Mouse (Mus musculus) hindbrain, embryonic 13.5 days (tissue): ENCODE results near the gene Polr2a. TPM values are rescaled to one million over a fixed set of nuclear protein-coding genes. Genes with fewer than 3 reads are reported as not detected.

ENCODE experiments used
- ATAC-seq: fragments of 200-750 bp; cut with Nextera tagmentation; 2 replicates; pipeline ENCODE4 v1.8.0; 2017; ENCODE audit warnings: moderate TSS enrichment; ENCODE audit not compliant: low FRiP score
- H3K27ac ChIP-seq: fragments of 300-500 bp; sonication (generic); 2 replicates; pipeline ENCODE4 v1.5.1; 2015; ENCODE audit warnings: inconsistent platforms, mild to moderate bottlenecking, moderate library complexity
- H3K27me3 ChIP-seq: fragments of 300-500 bp; sonication (generic); 2 replicates; pipeline ENCODE4 v1.6.1; 2015; ENCODE audit warnings: mild to moderate bottlenecking, inconsistent platforms
- H3K36me3 ChIP-seq: fragments of 300-500 bp; sonication (generic); 2 replicates; pipeline ENCODE4 v1.6.1; 2015; ENCODE audit warnings: mild to moderate bottlenecking, inconsistent platforms
- H3K4me1 ChIP-seq: fragments of 300-500 bp; sonication (generic); replicated peaks from 2 replicates; pipeline ENCODE4 v1.6.1; 2015; ENCODE audit warnings: inconsistent platforms
- H3K4me2 ChIP-seq: fragments of 300-500 bp; sonication (generic); 2 replicates; pipeline ENCODE4 v1.6.1; 2015; ENCODE audit warnings: inconsistent platforms, mild to moderate bottlenecking, moderate library complexity
- H3K4me3 ChIP-seq: fragments of 300-500 bp; sonication (generic); 2 replicates; pipeline ENCODE4 v1.5.1; 2015; ENCODE audit warnings: mild to moderate bottlenecking, inconsistent platforms
- H3K9ac ChIP-seq: fragments of 300-500 bp; sonication (generic); 2 replicates; pipeline ENCODE4 v1.6.1; 2015; ENCODE audit warnings: mild to moderate bottlenecking, inconsistent platforms
- H3K9me3 ChIP-seq: fragments of 300-500 bp; sonication (generic); 2 replicates; pipeline ENCODE4 v1.6.1; 2016; ENCODE audit warnings: inconsistent platforms
- WGBS: fragments of 180-500 bp; shearing (Covaris S2); methylation state at CpG from one replicate; pipeline ENCODE4 v1.1.7; 2015; 5-methylcytosine and 5-hydroxymethylcytosine counted together
- polyA plus RNA-seq: library from polyadenylated mRNA; unstranded; fragments of >200 nt; fragmentation: Nextera tagmentation; extraction: Ambion mirVana; gene quantifications from 2 replicates; pipeline ENCODE4 v1.2.1, GENCODE M21; 2015

Polr2a gene
- polyA plus RNA-seq, 1 experiment from 2014 or later: 18.8 TPM

DNA sequence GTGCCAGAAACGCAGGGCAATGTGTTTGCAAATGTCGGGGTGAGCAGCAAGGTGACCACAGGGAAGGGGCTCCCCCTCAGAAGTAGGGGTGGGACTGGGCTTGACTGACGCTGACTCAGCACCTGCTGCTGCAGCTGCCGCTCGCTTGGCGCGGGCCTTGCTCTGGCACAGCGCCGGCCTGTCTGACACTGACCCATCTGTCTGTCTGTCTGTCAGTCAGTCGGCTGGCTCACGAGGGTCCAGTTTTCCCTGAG is 41.6 kb upstream of the Polr2a start:
- under 1% methylated on average over 11 of the region's 11 CpGs for WGBS
- Histone ChIP-seq H3K27me3 (peaks cover 52% of the 10 kb centered on the region), H3K9ac (peak overlapping the region; percentile 89), H3K9me3 (no peaks in the 10 kb centered on the region), H3K4me3 (peak overlapping the region; percentile 52), H3K36me3 (peaks cover 4% of the 10 kb centered on the region), H3K4me1 (peaks cover 77% of the 10 kb centered on the region), H3K4me2 (peak overlapping the region; percentile 94), H3K27ac (peak overlapping the region; percentile 95)
- peak; percentile 18 for ATAC-seq

DNA sequence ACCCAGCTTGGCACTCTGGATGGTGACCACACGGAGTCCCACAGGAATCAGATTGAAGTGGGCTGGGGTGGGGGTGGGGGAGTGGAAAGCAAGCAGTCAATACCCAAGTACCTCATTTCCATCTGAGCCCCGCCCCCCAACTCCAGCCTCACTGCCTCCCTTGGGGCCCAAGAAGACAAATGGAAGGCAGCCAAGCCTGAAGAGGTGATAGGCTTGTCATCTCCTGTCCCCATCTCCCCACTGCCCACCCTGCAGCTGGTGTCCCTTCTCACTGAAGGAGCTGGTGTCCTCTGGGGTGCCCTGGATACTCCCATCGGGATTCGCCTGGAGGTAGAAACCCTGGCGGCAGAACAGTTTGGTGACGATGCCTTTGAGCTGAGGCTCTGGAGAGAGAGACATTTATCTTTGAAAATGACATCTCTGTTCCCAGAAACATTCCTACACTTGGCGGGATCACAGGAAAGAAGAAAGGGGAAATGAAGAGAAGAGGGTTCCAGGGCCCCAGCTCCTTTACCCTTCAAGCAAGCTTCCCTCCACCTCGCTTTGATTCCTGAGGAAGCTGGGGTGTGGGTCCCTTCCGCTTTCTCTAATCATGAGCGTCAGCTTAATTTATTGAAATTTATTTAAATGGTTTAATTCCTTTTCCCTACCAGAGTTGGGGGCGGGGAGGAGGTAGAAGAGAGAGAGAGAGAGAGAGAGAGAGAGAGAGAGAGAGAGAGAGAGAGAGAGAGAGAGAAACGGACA is 41.1 kb upstream of the Polr2a start:
- peak overlapping the region; percentile 95 for H3K27ac ChIP-seq
- peak overlapping the region; percentile 52 for H3K4me3 ChIP-seq
- H3K9me3 ChIP-seq: no peaks in the 10 kb centered on the region
- peak overlapping the region; percentile 94 for H3K4me2 ChIP-seq
- peaks cover 74% of the 10 kb centered on the region for H3K4me1 ChIP-seq
- H3K36me3 ChIP-seq: peaks cover 4% of the 10 kb centered on the region
- WGBS: 15% methylated on average over 12 of the region's 12 CpGs
- ATAC-seq: no peak
- peaks cover 47% of the 10 kb centered on the region for H3K27me3 ChIP-seq
- H3K9ac ChIP-seq: peak overlapping the region; percentile 89

DNA sequence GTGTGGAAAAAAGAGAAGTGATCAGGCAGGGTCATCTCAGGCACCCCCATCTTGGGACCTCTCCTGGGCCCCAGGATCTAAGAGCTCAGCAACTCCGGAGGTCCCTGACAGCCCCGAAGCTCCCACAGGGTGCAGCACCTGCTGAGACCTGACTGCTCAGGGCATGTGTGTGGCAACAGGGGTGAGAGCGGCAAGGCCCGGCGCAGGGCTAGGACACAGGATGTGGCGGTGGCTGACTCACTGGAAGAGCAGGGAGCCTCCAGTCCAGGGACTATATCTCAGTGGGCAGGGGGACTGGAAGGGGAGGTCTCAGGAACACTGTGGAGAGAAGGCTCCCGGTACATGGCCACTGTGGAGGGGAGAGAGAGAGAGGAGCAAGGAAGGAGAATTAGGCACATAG is 39.5 kb upstream of the Polr2a start:
- Histone ChIP-seq H3K36me3 (peaks cover 4% of the 10 kb centered on the region), H3K4me1 (peaks cover 58% of the 10 kb centered on the region), H3K4me2 (no peak overlapping the region), H3K9me3 (no peaks in the 10 kb centered on the region), H3K4me3 (no peak overlapping the region), H3K27me3 (peaks cover 56% of the 10 kb centered on the region), H3K27ac (no peak overlapping the region), H3K9ac (0 out of 2 replicates have a peak overlapping the region, but pooled peaks have one; percentile 24)
- no peak for ATAC-seq
- WGBS: 75% methylated on average over 7 of the region's 7 CpGs

DNA sequence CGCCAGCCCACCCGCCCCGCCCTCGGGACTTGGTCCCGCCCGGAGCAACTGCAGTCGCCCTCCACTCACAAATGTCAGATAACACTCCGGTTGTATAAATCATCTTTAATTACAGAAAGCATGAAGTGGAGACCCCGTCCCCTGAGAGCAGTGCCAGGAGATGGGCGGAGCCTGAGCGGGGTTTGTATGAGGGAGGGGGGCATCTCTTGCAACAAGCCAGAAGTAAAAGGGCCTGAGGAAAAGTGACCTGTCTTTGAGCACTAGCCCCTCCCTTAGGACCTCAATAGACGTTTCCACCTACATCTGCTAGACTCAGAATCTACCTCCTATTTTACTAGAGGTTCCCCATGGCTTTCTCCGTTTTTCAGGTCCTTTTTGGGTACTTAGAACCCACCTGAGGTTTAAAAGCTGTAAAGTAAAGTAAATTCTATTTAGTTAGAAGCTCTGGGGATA is 37.6 kb upstream of the Polr2a start:
- Histone ChIP-seq H3K9ac (no peak overlapping the region), H3K4me1 (peaks cover 39% of the 10 kb centered on the region), H3K9me3 (no peaks in the 10 kb centered on the region), H3K4me2 (peak overlapping the region; percentile 66), H3K27me3 (peaks cover 53% of the 10 kb centered on the region), H3K27ac (no peak overlapping the region), H3K4me3 (peak overlapping the region; percentile 35), H3K36me3 (peaks cover 4% of the 10 kb centered on the region)
- 2% methylated on average over 13 of the region's 13 CpGs for WGBS
- no peak for ATAC-seq

DNA sequence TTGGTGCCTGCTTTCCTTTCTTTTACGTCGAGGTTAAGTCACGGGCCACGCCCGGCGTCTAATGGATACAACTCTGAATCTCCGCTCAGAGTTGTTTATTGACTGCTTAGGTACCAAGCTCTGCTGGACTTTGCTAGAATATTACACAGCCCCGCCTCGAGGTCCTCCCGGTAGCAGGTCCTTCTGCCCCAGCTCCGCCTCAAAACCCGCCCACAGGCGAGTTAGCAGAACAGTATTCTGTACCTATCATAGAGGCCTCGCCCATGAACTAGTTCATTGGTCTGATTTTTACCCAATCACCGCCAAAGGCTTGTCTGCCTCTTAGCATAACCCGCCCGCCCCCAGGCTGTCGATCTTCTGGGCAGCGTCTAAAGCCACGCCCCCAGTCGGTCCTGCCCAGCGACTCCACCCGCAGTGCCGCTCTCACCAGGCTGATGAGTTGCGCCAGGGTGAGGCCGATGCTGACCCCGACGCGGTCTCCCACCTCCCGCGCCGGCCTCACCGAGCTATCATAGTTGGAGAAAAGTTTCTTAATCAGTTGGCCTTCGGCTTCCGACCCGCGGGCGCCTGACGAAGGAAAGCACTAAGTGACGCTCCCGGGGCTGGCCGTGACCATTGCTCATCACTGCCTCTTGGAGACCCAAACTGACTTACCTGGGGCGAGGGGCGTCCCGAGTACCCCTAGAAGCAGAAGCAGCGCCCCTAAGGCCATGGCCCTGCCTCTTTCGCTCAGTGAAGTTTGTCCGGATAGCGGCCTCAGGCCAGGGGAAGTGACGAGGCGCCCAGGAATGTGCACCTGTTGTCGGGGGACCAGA is 36.9 kb upstream of the Polr2a start, which contains the start of gene Chrnb1:
TSS of gene Chrnb1 (minus strand) at position 776 of the 815 bp plus-strand sequence.
- peak within 1 kb of the TSS; percentile 61 for H3K9ac ChIP-seq
- peaks cover 35% of the 10 kb centered on the region for H3K4me1 ChIP-seq
- no peaks in the 10 kb centered on the region for H3K9me3 ChIP-seq
- H3K27ac ChIP-seq: no peak within 1 kb of the TSS
- H3K4me3 ChIP-seq: peak within 1 kb of the TSS; percentile 35
- peak; percentile 90 for ATAC-seq
- H3K27me3 ChIP-seq: peaks cover 55% of the 10 kb centered on the region
- peak within 1 kb of the TSS; percentile 66 for H3K4me2 ChIP-seq
- peaks cover 4% of the 10 kb centered on the region for H3K36me3 ChIP-seq
- 2% methylated on average over 52 of the region's 52 CpGs for WGBS

DNA sequence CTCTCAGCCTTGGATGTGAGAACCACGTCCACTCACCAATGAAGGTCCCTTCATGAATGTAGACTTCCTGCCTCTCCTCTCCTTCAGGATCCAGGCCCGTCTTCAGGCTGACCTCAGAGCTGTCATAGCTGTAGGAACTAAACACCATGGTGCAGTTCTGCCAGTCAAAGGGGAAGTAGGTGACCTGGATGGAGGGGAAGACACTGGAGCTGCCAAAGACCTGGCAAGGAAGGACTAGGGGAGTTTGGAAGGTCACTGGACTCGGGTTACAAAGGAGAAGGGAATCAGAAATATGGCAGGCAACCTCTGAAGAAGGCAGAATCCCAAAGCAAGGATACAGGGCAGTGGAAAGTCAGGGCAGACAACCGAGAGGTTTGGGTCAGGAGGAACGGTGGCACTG is 35.0 kb upstream of the Polr2a start:
- H3K9ac ChIP-seq: no peak overlapping the region
- peaks cover 58% of the 10 kb centered on the region for H3K27me3 ChIP-seq
- ATAC-seq: no peak

DNA sequence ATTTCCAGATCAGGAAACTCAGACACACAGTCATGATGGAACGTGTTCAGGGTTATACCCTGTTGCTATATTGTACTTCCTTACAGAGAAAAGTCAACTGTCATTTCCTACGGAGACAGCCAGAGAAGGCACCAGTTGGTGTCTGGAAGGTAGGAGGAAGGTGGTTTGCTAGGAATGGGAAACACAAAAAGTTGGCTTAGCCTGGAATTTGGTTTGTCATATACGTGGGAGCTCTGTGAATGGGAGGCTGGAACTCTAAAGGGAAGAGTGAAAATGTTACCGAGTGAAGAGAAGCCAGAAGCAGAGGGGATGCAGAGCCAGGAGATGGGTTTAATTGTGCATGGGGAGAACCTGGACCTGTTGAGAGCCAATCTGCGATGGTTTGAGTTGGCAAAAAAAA is 33.0 kb upstream of the Polr2a start:
- no peak for ATAC-seq
- H3K27me3 ChIP-seq: peaks cover 41% of the 10 kb centered on the region
- H3K9ac ChIP-seq: no peak overlapping the region
- H3K4me1 ChIP-seq: peaks cover 11% of the 10 kb centered on the region
- no peaks in the 10 kb centered on the region for H3K9me3 ChIP-seq
- no peak overlapping the region for H3K4me3 ChIP-seq
- no peak overlapping the region for H3K4me2 ChIP-seq
- H3K36me3 ChIP-seq: no peaks in the 10 kb centered on the region
- 76% methylated on average over 5 of the region's 5 CpGs for WGBS
- H3K27ac ChIP-seq: no peak overlapping the region

More for the DNA sequence above, 35.0 kb upstream of the Polr2a start:
- WGBS: 67% methylated on average over 5 of the region's 5 CpGs
- Histone ChIP-seq H3K4me3 (no peak overlapping the region), H3K4me2 (no peak overlapping the region), H3K27ac (no peak overlapping the region), H3K4me1 (peaks cover 15% of the 10 kb centered on the region), H3K36me3 (peaks cover 4% of the 10 kb centered on the region), H3K9me3 (no peaks in the 10 kb centered on the region)

DNA sequence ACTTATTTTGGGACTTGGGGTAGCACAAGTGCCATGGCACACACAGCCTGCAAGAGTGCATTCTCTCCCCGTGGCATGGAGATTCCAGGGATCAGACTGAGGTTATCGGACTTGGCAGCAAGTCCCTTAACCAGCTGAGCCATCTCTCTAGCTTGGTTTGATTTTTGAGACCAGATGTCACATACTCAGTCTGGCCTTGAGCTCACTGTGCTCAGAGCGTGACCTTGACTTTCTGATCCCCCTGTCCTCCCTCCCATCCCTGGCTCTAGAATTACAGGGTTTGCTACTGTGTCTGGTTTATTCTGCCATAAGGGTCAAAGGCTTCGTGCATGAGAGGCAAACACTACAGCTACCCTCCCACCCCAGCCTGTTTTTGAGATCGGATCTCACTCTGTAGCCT is 31.0 kb upstream of the Polr2a start:
- Histone ChIP-seq H3K9ac (no peak overlapping the region), H3K4me1 (no peaks in the 10 kb centered on the region), H3K4me2 (no peak overlapping the region), H3K9me3 (no peaks in the 10 kb centered on the region), H3K36me3 (no peaks in the 10 kb centered on the region), H3K27me3 (peaks cover 27% of the 10 kb centered on the region; the same call in 1 of the 2 replicates), H3K4me3 (no peak overlapping the region), H3K27ac (no peak overlapping the region)
- ATAC-seq: no peak
- 66% methylated on average over 5 of the region's 5 CpGs for WGBS

DNA sequence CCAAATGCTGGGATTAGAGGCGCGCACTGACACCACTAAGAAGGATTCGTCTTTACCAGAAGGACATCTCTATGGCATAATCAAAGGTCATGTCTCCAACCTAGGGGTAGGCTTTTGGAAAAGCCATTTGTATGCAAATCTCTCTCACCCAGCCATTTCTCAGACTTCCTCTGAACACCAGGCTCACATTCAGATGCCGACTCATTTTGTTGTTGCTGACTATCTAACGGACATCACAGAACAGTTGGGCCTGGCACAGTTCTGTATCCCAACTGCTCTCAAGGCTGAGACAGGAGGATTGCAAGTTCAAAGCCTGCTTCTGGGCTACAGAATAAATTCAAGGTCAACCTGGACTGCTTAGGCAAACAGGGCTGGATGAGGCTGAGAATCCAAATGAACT is 28.9 kb upstream of the Polr2a start:
- H3K4me2 ChIP-seq: no peak overlapping the region
- 82% methylated on average over 5 of the region's 5 CpGs for WGBS
- no peak overlapping the region for H3K27ac ChIP-seq
- no peak overlapping the region for H3K4me3 ChIP-seq
- H3K4me1 ChIP-seq: no peaks in the 10 kb centered on the region
- no peak for ATAC-seq
- H3K27me3 ChIP-seq: peaks cover 5% of the 10 kb centered on the region; the same call in 1 of the 2 replicates
- no peaks in the 10 kb centered on the region for H3K9me3 ChIP-seq
- no peak overlapping the region for H3K9ac ChIP-seq
- H3K36me3 ChIP-seq: no peaks in the 10 kb centered on the region

DNA sequence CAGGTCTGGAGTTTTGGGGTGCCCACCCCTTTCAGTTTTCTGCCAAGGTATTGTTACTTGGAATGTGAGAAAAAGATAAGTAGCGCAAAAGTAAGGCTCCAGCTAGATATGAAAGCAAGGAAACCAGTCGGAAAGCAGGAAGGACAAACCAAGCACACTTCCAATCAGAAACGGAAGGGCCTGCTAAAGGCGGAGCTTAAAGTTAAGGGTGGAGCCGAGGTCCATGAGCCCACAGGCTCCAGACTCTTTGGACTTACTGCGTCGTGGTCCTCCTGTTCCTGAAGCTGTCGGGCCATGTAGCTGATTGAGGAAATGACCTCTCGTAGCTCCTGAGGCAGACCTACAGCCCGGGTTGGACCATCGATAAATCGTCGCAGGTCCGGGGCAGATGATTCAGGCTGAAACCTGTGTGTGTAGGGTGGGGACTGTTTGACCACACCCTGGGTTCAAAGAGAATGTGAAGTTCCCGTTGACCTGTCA is 26.4 kb upstream of the Polr2a start:
- Histone ChIP-seq H3K27me3 (peaks cover 3% of the 10 kb centered on the region; the same call in 1 of the 2 replicates), H3K4me2 (no peak overlapping the region), H3K36me3 (no peaks in the 10 kb centered on the region), H3K4me3 (no peak overlapping the region), H3K4me1 (0 out of 2 replicates have a peak, but pooled peaks cover 5% of the 10 kb centered on the region), H3K9ac (no peak overlapping the region), H3K9me3 (no peaks in the 10 kb centered on the region), H3K27ac (no peak overlapping the region)
- 51% methylated on average over 15 of the region's 15 CpGs for WGBS
- ATAC-seq: no peak

DNA sequence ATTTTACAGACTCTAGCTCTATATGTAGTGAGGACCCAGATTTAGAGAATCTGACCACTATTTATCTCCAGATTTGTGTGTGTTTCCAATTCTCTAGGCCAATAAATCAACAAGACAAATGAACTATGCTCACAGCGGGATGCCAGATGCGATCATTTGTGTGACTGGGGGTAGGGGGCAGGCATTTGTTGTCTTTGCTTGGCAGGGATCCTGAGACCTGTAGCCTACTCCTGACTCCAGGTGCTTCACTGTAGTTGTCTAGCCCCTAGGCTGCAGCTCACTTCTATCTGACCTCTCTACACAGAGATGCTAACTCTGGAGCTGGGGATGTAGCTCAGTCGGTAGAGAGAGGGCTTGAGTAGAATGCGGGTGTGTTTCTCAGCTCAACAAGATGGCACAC is 23.4 kb upstream of the Polr2a start:
- Histone ChIP-seq H3K4me2 (no peak overlapping the region), H3K9ac (no peak overlapping the region), H3K9me3 (no peaks in the 10 kb centered on the region), H3K36me3 (peaks cover 19% of the 10 kb centered on the region), H3K4me1 (peaks cover 11% of the 10 kb centered on the region; the same call in 1 of the 2 replicates), H3K27me3 (peaks cover 23% of the 10 kb centered on the region), H3K4me3 (no peak overlapping the region), H3K27ac (no peak overlapping the region)
- WGBS: 24% methylated on average over 4 of the region's 4 CpGs
- no peak for ATAC-seq

DNA sequence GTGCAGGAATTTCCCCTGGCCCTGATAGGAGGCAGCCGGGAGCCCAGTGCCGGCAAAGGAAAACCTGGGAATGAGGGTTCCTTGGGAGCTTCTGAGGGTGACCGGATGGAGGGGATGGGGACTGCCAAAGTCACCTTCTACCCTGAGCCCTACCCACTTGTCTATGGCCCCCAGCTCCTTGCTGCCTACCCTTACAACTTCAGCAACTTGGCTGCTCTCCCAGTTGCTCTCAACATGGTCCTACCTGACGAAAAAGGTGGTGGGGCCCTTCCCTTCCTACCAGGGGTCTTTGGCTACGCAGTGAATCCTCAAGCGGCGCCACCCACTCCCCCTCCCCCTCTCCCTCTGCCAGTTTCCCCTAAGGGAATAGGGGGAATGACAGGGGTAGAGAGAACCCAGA is 20.5 kb upstream of the Polr2a start:
- 55% methylated on average over 7 of the region's 7 CpGs for WGBS
- H3K27ac ChIP-seq: no peak overlapping the region

More for the DNA sequence above, 20.5 kb upstream of the Polr2a start:
- Histone ChIP-seq H3K4me2 (no peak overlapping the region), H3K4me1 (peaks cover 17% of the 10 kb centered on the region), H3K27me3 (peaks cover 23% of the 10 kb centered on the region), H3K9me3 (no peaks in the 10 kb centered on the region), H3K36me3 (peaks cover 33% of the 10 kb centered on the region), H3K9ac (no peak overlapping the region), H3K4me3 (no peak overlapping the region)
- no peak for ATAC-seq
